Mouse (Mus musculus) ES-Bruce4 (cell line): ENCODE measurements around the gene Fer. TPM values are rescaled to one million over a fixed set of nuclear protein-coding genes. Genes with fewer than 3 reads are reported as not detected.

ENCODE experiments used
- H3K27ac ChIP-seq: 2 replicates; pipeline ENCODE4 v1.5.1; 2012; ENCODE audit warnings: low read length, inconsistent platforms; ENCODE audit not compliant: insufficient read depth
- H3K27me3 ChIP-seq: 2 replicates; pipeline ENCODE4 v1.6.1; 2012; ENCODE audit warnings: mild to moderate bottlenecking, low read length, inconsistent platforms; ENCODE audit not compliant: control insufficient read depth, poor library complexity, insufficient read depth, severe bottlenecking
- H3K36me3 ChIP-seq: 2 replicates; pipeline ENCODE4 v1.6.1; 2012; ENCODE audit warnings: inconsistent platforms, mild to moderate bottlenecking, low read length, moderate library complexity; ENCODE audit not compliant: control insufficient read depth, poor library complexity, insufficient read depth, severe bottlenecking
- H3K4me1 ChIP-seq: one replicate; pipeline ENCODE4 v1.8.1; 2011; ENCODE audit warnings: low read length; ENCODE audit not compliant: control insufficient read depth, insufficient read depth
- H3K4me3 ChIP-seq: 2 replicates; pipeline ENCODE4 v1.5.1; 2011; ENCODE audit warnings: low read depth, mild to moderate bottlenecking, low read length
- H3K9ac ChIP-seq: 2 replicates; pipeline ENCODE4 v1.6.1; 2012; ENCODE audit warnings: low read depth, mild to moderate bottlenecking, inconsistent platforms; ENCODE audit not compliant: poor library complexity, severe bottlenecking
- H3K9me3 ChIP-seq: replicated peaks from 2 replicates; pipeline ENCODE4 v1.6.1; 2012; ENCODE audit warnings: mild to moderate bottlenecking, low read length, inconsistent platforms; ENCODE audit not compliant: control insufficient read depth, poor library complexity, insufficient read depth, severe bottlenecking
- CTCF ChIP-seq: IDR thresholded peaks from one replicate; pipeline ENCODE4 v1.8.1; 2011; ENCODE audit warnings: low read depth, low read length
- EP300 ChIP-seq: IDR thresholded peaks from 2 replicates; pipeline ENCODE4 v1.6.1; 2011; ENCODE audit warnings: low read depth, low read length; ENCODE audit not compliant: insufficient read depth
- POLR2A ChIP-seq: IDR thresholded peaks from one replicate; pipeline ENCODE4 v1.8.1; 2011; ENCODE audit warnings: low read length; ENCODE audit not compliant: insufficient read depth
- polyA plus RNA-seq: library from polyadenylated mRNA; stranded (reverse); fragments of >200 nt; gene quantifications from 2 replicates; pipeline ENCODE4 v1.2.4, GENCODE M21; 2011; ENCODE audit warnings: low read depth; ENCODE audit not compliant: missing spikeins, insufficient read depth, insufficient read length

The Fer gene
- polyA plus RNA-seq, 1 experiment: 28.9 TPM

GRCm38 (mm10) chr17:63980167-63980566, 117.3 kb downstream of the Fer start:
- Histone ChIP-seq H3K4me1 (no peaks in the 10 kb centered on the region), H3K27me3 (no peaks in the 10 kb centered on the region), H3K4me3 (no peak overlapping the region), H3K9me3 (no peaks in the 10 kb centered on the region), H3K27ac (no peak overlapping the region), H3K9ac (no peak overlapping the region), H3K36me3 (no peaks in the 10 kb centered on the region)
- TF ChIP-seq POLR2A: no peak
- no peak for TF ChIP-seq CTCF
- TF ChIP-seq EP300: no peak

- Histone ChIP-seq H3K36me3 (no peaks in the 10 kb centered on the region), H3K4me1 (no peaks in the 10 kb centered on the region), H3K9ac (no peak overlapping the region), H3K27ac (no peak overlapping the region), H3K4me3 (no peak overlapping the region), H3K27me3 (no peaks in the 10 kb centered on the region), H3K9me3 (no peaks in the 10 kb centered on the region)
- TF ChIP-seq POLR2A (no peak), EP300 (no peak), CTCF (no peak)
Measured at GRCm38 (mm10) chr17:63988710-63989109, 125.8 kb downstream of the Fer start.

GRCm38 (mm10) chr17:63991160-63991559, 128.3 kb downstream of the Fer start:
- no peak for TF ChIP-seq CTCF
- TF ChIP-seq EP300: no peak
- no peak for TF ChIP-seq POLR2A
- no peak overlapping the region for H3K9ac ChIP-seq

GRCm38 (mm10) chr17:63995921-63996320, 133.1 kb downstream of the Fer start:
- no peaks in the 10 kb centered on the region for H3K36me3 ChIP-seq

More at GRCm38 (mm10) chr17:63991160-63991559, 128.3 kb downstream of the Fer start:
- Histone ChIP-seq H3K27ac (no peak overlapping the region), H3K27me3 (no peaks in the 10 kb centered on the region), H3K9me3 (no peaks in the 10 kb centered on the region), H3K4me1 (no peaks in the 10 kb centered on the region), H3K36me3 (no peaks in the 10 kb centered on the region), H3K4me3 (no peak overlapping the region)

GRCm38 (mm10) chr17:63997643-63998042, 134.8 kb downstream of the Fer start:
- TF ChIP-seq EP300 (no peak), CTCF (no peak), POLR2A (no peak)
- H3K9me3 ChIP-seq: no peaks in the 10 kb centered on the region
- no peak overlapping the region for H3K27ac ChIP-seq
- no peak overlapping the region for H3K9ac ChIP-seq
- no peaks in the 10 kb centered on the region for H3K36me3 ChIP-seq
- no peaks in the 10 kb centered on the region for H3K4me1 ChIP-seq
- no peaks in the 10 kb centered on the region for H3K27me3 ChIP-seq
- no peak overlapping the region for H3K4me3 ChIP-seq

More at GRCm38 (mm10) chr17:63995921-63996320, 133.1 kb downstream of the Fer start:
- H3K27me3 ChIP-seq: no peaks in the 10 kb centered on the region
- no peaks in the 10 kb centered on the region for H3K4me1 ChIP-seq
- H3K9me3 ChIP-seq: no peaks in the 10 kb centered on the region
- H3K27ac ChIP-seq: no peak overlapping the region
- no peak for TF ChIP-seq CTCF
- no peak for TF ChIP-seq EP300
- no peak for TF ChIP-seq POLR2A
- no peak overlapping the region for H3K4me3 ChIP-seq
- no peak overlapping the region for H3K9ac ChIP-seq

- Histone ChIP-seq H3K4me3 (no peak overlapping the region), H3K9me3 (no peaks in the 10 kb centered on the region), H3K27ac (no peak overlapping the region), H3K36me3 (no peaks in the 10 kb centered on the region), H3K9ac (no peak overlapping the region), H3K4me1 (no peaks in the 10 kb centered on the region), H3K27me3 (no peaks in the 10 kb centered on the region)
- TF ChIP-seq POLR2A (no peak), CTCF (no peak), EP300 (no peak)
Measured at GRCm38 (mm10) chr17:64003444-64003843, 140.6 kb downstream of the Fer start.
